Comparison of ENCODE assay signal across 21 mouse cellular contexts in the genomic region with DNA sequence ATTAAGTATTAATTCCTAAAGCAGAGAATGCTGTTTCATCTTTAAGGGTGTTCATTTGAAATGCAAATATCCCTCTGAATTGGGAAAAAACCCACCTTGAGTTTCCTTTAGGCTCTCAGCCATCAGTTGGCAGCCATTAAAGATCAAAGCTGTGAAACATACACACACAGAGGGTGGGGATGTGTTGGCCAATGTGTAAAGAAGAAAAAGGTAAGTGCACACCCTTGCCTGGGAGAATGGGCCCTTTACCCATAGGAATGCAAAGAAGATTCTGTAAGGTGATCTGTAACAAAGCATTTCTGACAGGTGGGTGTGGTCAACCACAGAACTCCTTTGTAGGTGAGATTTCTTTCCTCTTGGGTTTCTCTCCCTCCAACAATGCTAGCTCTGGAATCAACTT.
"Had no signal": no experiment of that assay in that cellular context is flagged by ENCODE, and none has a peak within 500 bp of the region (broad histone marks: within the 10 kb centered on the region; RNA-seq: fewer than 3 reads in every experiment).

No protein-coding gene starts in this region.

- H3K27me3 ChIP-seq: liver, embryonic 13.5 days; liver, embryonic 15.5 days; lung, embryonic 15.5 days; megakaryocyte, embryonic 14.5 days; midbrain, embryonic 13.5 days; midbrain, embryonic 15.5 days; neural tube, embryonic 13.5 days; neural tube, embryonic 15.5 days; stomach, embryonic 15.5 days had no signal

- H3K36me3 ChIP-seq: liver, embryonic 13.5 days; liver, embryonic 15.5 days; lung, embryonic 15.5 days; midbrain, embryonic 13.5 days; midbrain, embryonic 15.5 days; neural tube, embryonic 13.5 days; neural tube, embryonic 15.5 days; stomach, embryonic 15.5 days had no signal

- H3K4me3 ChIP-seq: liver, embryonic 13.5 days; liver, embryonic 15.5 days; lung, embryonic 15.5 days; megakaryocyte, embryonic 14.5 days; midbrain, embryonic 13.5 days; midbrain, embryonic 15.5 days; neural tube, embryonic 13.5 days; neural tube, embryonic 15.5 days; stomach, embryonic 15.5 days had no signal

- DNase-seq: liver, embryonic 13.5 days; liver, postnatal 0 days; lung, adult 2 months; lung, postnatal 4 days; retina, postnatal 1 day; right cerebral cortex, adult 18-20 months; right cerebral cortex, postnatal 14 days; thymus, adult 2 months; thymus, postnatal 25 days; thymus, postnatal 4 days had no signal

- H3K27ac ChIP-seq: liver, embryonic 13.5 days; liver, embryonic 15.5 days; lung, embryonic 15.5 days; midbrain, embryonic 13.5 days; midbrain, embryonic 15.5 days; neural tube, embryonic 13.5 days; neural tube, embryonic 15.5 days; stomach, embryonic 15.5 days; stomach, postnatal 0 days had no signal

- ATAC-seq: liver, postnatal 0 days; lung, postnatal 0 days; midbrain, embryonic 13.5 days; midbrain, embryonic 15.5 days had no signal

- H3K9me3 ChIP-seq: liver, embryonic 13.5 days; liver, embryonic 15.5 days; lung, embryonic 15.5 days; megakaryocyte, embryonic 14.5 days; midbrain, embryonic 13.5 days; midbrain, embryonic 15.5 days; neural tube, embryonic 13.5 days; neural tube, embryonic 15.5 days; stomach, embryonic 15.5 days had no signal

- H3K4me1 ChIP-seq: liver, embryonic 13.5 days; liver, embryonic 15.5 days; lung, embryonic 15.5 days; midbrain, embryonic 13.5 days; midbrain, embryonic 15.5 days; neural tube, embryonic 13.5 days; neural tube, embryonic 15.5 days; stomach, embryonic 15.5 days had no signal

- H3K4me2 ChIP-seq: liver, embryonic 13.5 days; liver, embryonic 15.5 days; lung, embryonic 15.5 days; midbrain, embryonic 11.5 days; midbrain, embryonic 13.5 days; midbrain, embryonic 15.5 days; neural tube, embryonic 13.5 days; neural tube, embryonic 15.5 days; stomach, embryonic 15.5 days had no signal

- H3K9ac ChIP-seq: liver, embryonic 13.5 days; liver, embryonic 15.5 days; liver, postnatal 0 days; lung, embryonic 15.5 days; midbrain, embryonic 13.5 days; midbrain, embryonic 15.5 days; neural tube, embryonic 13.5 days; neural tube, embryonic 15.5 days; stomach, embryonic 15.5 days had no signal
